Mouse (Mus musculus) stomach, embryonic 15.5 days (tissue): ENCODE results near the gene Zfp672. TPM values are rescaled to one million over a fixed set of nuclear protein-coding genes. Genes with fewer than 3 reads are reported as not detected.

Experiments used
- ATAC-seq: fragments of 200-750 bp; cut with Nextera tagmentation; 2 replicates; pipeline ENCODE4 v1.8.0; 2017; ENCODE audit warnings: low read depth, moderate number of reproducible peaks, moderate TSS enrichment; ENCODE audit not compliant: insufficient read depth, low FRiP score
- H3K27ac ChIP-seq: fragments of 300-500 bp; sonication (generic); 2 replicates; pipeline ENCODE4 v1.5.1; 2015; ENCODE audit warnings: mild to moderate bottlenecking, inconsistent platforms
- H3K27me3 ChIP-seq: fragments of 300-500 bp; sonication (generic); replicated peaks from 2 replicates; pipeline ENCODE4 v1.6.1; 2015; ENCODE audit warnings: inconsistent platforms
- H3K36me3 ChIP-seq: fragments of 300-500 bp; sonication (generic); 2 replicates; pipeline ENCODE4 v1.6.1; 2015; ENCODE audit warnings: inconsistent platforms
- H3K4me1 ChIP-seq: fragments of 300-500 bp; sonication (generic); 2 replicates; pipeline ENCODE4 v1.6.1; 2015; ENCODE audit warnings: inconsistent platforms
- H3K4me2 ChIP-seq: fragments of 300-500 bp; sonication (generic); 2 replicates; pipeline ENCODE4 v1.6.1; 2015; ENCODE audit warnings: mild to moderate bottlenecking, inconsistent platforms
- H3K4me3 ChIP-seq: fragments of 300-500 bp; sonication (generic); replicated peaks from 2 replicates; pipeline ENCODE4 v1.5.1; 2015; ENCODE audit warnings: inconsistent platforms
- H3K9ac ChIP-seq: fragments of 300-500 bp; sonication (generic); 2 replicates; pipeline ENCODE4 v1.6.1; 2015; ENCODE audit warnings: inconsistent platforms
- H3K9me3 ChIP-seq: fragments of 300-500 bp; sonication (generic); 2 replicates; pipeline ENCODE4 v1.6.1; 2016; ENCODE audit warnings: inconsistent platforms
- WGBS: fragments of 180-500 bp; shearing (Covaris S2); methylation state at CpG from one replicate; pipeline ENCODE4 v1.1.7; 2015; 5-methylcytosine and 5-hydroxymethylcytosine counted together
- polyA plus RNA-seq: library from polyadenylated mRNA; unstranded; fragments of >200 nt; fragmentation: Nextera tagmentation; extraction: Ambion mirVana; gene quantifications from 2 replicates; pipeline ENCODE4 v1.2.1, GENCODE M21; 2015

The Zfp672 gene
- polyA plus RNA-seq, 1 experiment from 2014 or later = 42.6 TPM

GRCm38 (mm10) chr11:58302774-58303445, 27.2 kb downstream of the Zfp672 start:
- under 1% methylated on average over 26 of the region's 26 CpGs for WGBS

GRCm38 (mm10) chr11:58301837-58302754, 28.0 kb downstream of the Zfp672 start:
- under 1% methylated on average over 36 of the region's 36 CpGs for WGBS

More at GRCm38 (mm10) chr11:58302774-58303445, 27.2 kb downstream of the Zfp672 start:
- Histone ChIP-seq H3K27me3 (no peaks in the 10 kb centered on the region), H3K9ac (peak overlapping the region; percentile 52), H3K9me3 (no peaks in the 10 kb centered on the region), H3K27ac (peak overlapping the region; percentile 97), H3K36me3 (no peaks in the 10 kb centered on the region), H3K4me2 (peak overlapping the region; percentile 67), H3K4me3 (peak overlapping the region; percentile 70), H3K4me1 (peaks cover 13% of the 10 kb centered on the region; the same call in 1 of the 2 replicates)
- peak; percentile 27 for ATAC-seq

GRCm38 (mm10) chr11:58301057-58301456, 29.1 kb downstream of the Zfp672 start:
- 15% methylated on average over 13 of the region's 13 CpGs for WGBS
- no peak for ATAC-seq
- H3K27ac ChIP-seq = peak overlapping the region; percentile 16; the same call in 1 of the 2 replicates

More at GRCm38 (mm10) chr11:58301837-58302754, 28.0 kb downstream of the Zfp672 start:
- H3K4me1 ChIP-seq = peaks cover 10% of the 10 kb centered on the region; the same call in 1 of the 2 replicates
- peak overlapping the region; percentile 67 for H3K4me2 ChIP-seq
- no peaks in the 10 kb centered on the region for H3K36me3 ChIP-seq
- H3K9ac ChIP-seq = peak overlapping the region; percentile 52; the same call in 1 of the 2 replicates
- H3K27ac ChIP-seq = peak overlapping the region; percentile 97
- H3K9me3 ChIP-seq = no peaks in the 10 kb centered on the region
- peak overlapping the region; percentile 70 for H3K4me3 ChIP-seq
- no peaks in the 10 kb centered on the region for H3K27me3 ChIP-seq
- ATAC-seq = peak; percentile 93

GRCm38 (mm10) chr11:58297396-58297795, 32.7 kb downstream of the Zfp672 start:
- ATAC-seq = no peak
- H3K9ac ChIP-seq = no peak overlapping the region
- 82% methylated on average over 6 of the region's 6 CpGs for WGBS

More at GRCm38 (mm10) chr11:58301057-58301456, 29.1 kb downstream of the Zfp672 start:
- Histone ChIP-seq H3K4me1 (peaks cover 10% of the 10 kb centered on the region; the same call in 1 of the 2 replicates), H3K9ac (no peak overlapping the region), H3K36me3 (no peaks in the 10 kb centered on the region), H3K9me3 (no peaks in the 10 kb centered on the region), H3K27me3 (no peaks in the 10 kb centered on the region), H3K4me3 (peak overlapping the region; percentile 28), H3K4me2 (peak overlapping the region; percentile 56)

GRCm38 (mm10) chr11:58292791-58293190, 37.3 kb downstream of the Zfp672 start:
- no peak overlapping the region for H3K4me3 ChIP-seq
- no peaks in the 10 kb centered on the region for H3K36me3 ChIP-seq
- ATAC-seq = no peak
- 53% methylated on average over 4 of the region's 4 CpGs for WGBS
- no peaks in the 10 kb centered on the region for H3K9me3 ChIP-seq
- no peaks in the 10 kb centered on the region for H3K4me1 ChIP-seq
- H3K4me2 ChIP-seq = no peak overlapping the region
- no peak overlapping the region for H3K9ac ChIP-seq
- no peak overlapping the region for H3K27ac ChIP-seq
- no peaks in the 10 kb centered on the region for H3K27me3 ChIP-seq

More at GRCm38 (mm10) chr11:58297396-58297795, 32.7 kb downstream of the Zfp672 start:
- Histone ChIP-seq H3K27me3 (no peaks in the 10 kb centered on the region), H3K27ac (no peak overlapping the region), H3K36me3 (no peaks in the 10 kb centered on the region), H3K4me2 (no peak overlapping the region), H3K4me1 (peaks cover 6% of the 10 kb centered on the region; the same call in 1 of the 2 replicates), H3K4me3 (no peak overlapping the region), H3K9me3 (no peaks in the 10 kb centered on the region)

GRCm38 (mm10) chr11:58290812-58291211, 39.3 kb downstream of the Zfp672 start:
- no peak overlapping the region for H3K9ac ChIP-seq
- no peaks in the 10 kb centered on the region for H3K27me3 ChIP-seq
- no peak overlapping the region for H3K4me2 ChIP-seq
- H3K36me3 ChIP-seq = no peaks in the 10 kb centered on the region
- WGBS = 77% methylated on average over 4 of the region's 4 CpGs
- no peaks in the 10 kb centered on the region for H3K4me1 ChIP-seq
- ATAC-seq = no peak
- no peaks in the 10 kb centered on the region for H3K9me3 ChIP-seq
- H3K4me3 ChIP-seq = no peak overlapping the region
- H3K27ac ChIP-seq = no peak overlapping the region

- H3K4me2 ChIP-seq = no peak overlapping the region
- no peaks in the 10 kb centered on the region for H3K9me3 ChIP-seq
- no peaks in the 10 kb centered on the region for H3K36me3 ChIP-seq
- 73% methylated on average over 9 of the region's 9 CpGs for WGBS
- no peak overlapping the region for H3K9ac ChIP-seq
- H3K27ac ChIP-seq = no peak overlapping the region
- no peaks in the 10 kb centered on the region for H3K27me3 ChIP-seq
- no peak overlapping the region for H3K4me3 ChIP-seq
- H3K4me1 ChIP-seq = no peaks in the 10 kb centered on the region
- no peak for ATAC-seq
Observed at GRCm38 (mm10) chr11:58289992-58290682, 40.0 kb downstream of the Zfp672 start.

- Histone ChIP-seq H3K9me3 (no peaks in the 10 kb centered on the region), H3K4me2 (no peak overlapping the region), H3K27ac (no peak overlapping the region), H3K9ac (no peak overlapping the region), H3K4me1 (no peaks in the 10 kb centered on the region), H3K36me3 (no peaks in the 10 kb centered on the region), H3K27me3 (no peaks in the 10 kb centered on the region), H3K4me3 (no peak overlapping the region)
- ATAC-seq = no peak
- 80% methylated on average over 5 of the region's 5 CpGs for WGBS
Observed at GRCm38 (mm10) chr11:58282518-58282917, 47.6 kb downstream of the Zfp672 start.

GRCm38 (mm10) chr11:58281970-58282496, 48.1 kb downstream of the Zfp672 start:
- Histone ChIP-seq H3K4me3 (no peak overlapping the region), H3K36me3 (no peaks in the 10 kb centered on the region), H3K27me3 (no peaks in the 10 kb centered on the region), H3K4me1 (no peaks in the 10 kb centered on the region), H3K27ac (no peak overlapping the region), H3K9me3 (no peaks in the 10 kb centered on the region), H3K9ac (no peak overlapping the region), H3K4me2 (no peak overlapping the region)
- 79% methylated on average over 13 of the region's 13 CpGs for WGBS
- ATAC-seq = no peak

GRCm38 (mm10) chr11:58275756-58276155, 54.4 kb downstream of the Zfp672 start:
- no peak for ATAC-seq
- no peaks in the 10 kb centered on the region for H3K9me3 ChIP-seq
- no peak overlapping the region for H3K27ac ChIP-seq
- H3K4me3 ChIP-seq = no peak overlapping the region
- no peak overlapping the region for H3K9ac ChIP-seq
- H3K27me3 ChIP-seq = no peaks in the 10 kb centered on the region
- 61% methylated on average over 4 of the region's 4 CpGs for WGBS
- no peak overlapping the region for H3K4me2 ChIP-seq
- no peaks in the 10 kb centered on the region for H3K4me1 ChIP-seq
- H3K36me3 ChIP-seq = no peaks in the 10 kb centered on the region

GRCm38 (mm10) chr11:58274572-58274971, 55.6 kb downstream of the Zfp672 start, which contains the start of gene 4930438A08Rik:
Gene 4930438A08Rik, plus strand, starts transcription at chr11:58274799.
- no peak for ATAC-seq
- no peak within 1 kb of the TSS for H3K4me3 ChIP-seq
- 48% methylated on average over 2 of the region's 2 CpGs for WGBS

More at GRCm38 (mm10) chr11:58274572-58274971, 55.6 kb downstream of the Zfp672 start, which contains the start of gene 4930438A08Rik:
- Histone ChIP-seq H3K4me1 (no peaks in the 10 kb centered on the region), H3K36me3 (no peaks in the 10 kb centered on the region), H3K9ac (no peak within 1 kb of the TSS), H3K4me2 (no peak within 1 kb of the TSS), H3K9me3 (no peaks in the 10 kb centered on the region), H3K27ac (no peak within 1 kb of the TSS), H3K27me3 (no peaks in the 10 kb centered on the region)
